Mouse (Mus musculus): ENCODE data around the gene Bsdc1.

GRCm38 (mm10) chr4:129451471-129452169, 9.8 kb upstream of the Bsdc1 start:
- TF ChIP-seq CTCF (IDR thresholded peaks at IDR 0.05) (no peak), POLR2A (IDR thresholded peaks at IDR 0.05; ENCODE audit: insufficient read depth, low read depth, low read length) (no peak)

Measured in heart, adult 2 months (tissue).